Mouse (Mus musculus) ES-E14 (cell line): ENCODE measurements at regions not wholly inside any gene's neighbourhood (a gene's known extent, or its start where the extent isn't known, plus 50 kb on each side); places are given as distances from the start of the nearest gene placed in this dataset.

Experiments used
- CHD2 ChIP-seq: IDR thresholded peaks from 2 replicates; pipeline ENCODE4 v1.6.1; 2014; ENCODE audit warnings: mild to moderate bottlenecking, low read depth, low read length, inconsistent platforms
- HCFC1 ChIP-seq: IDR thresholded peaks from 2 replicates; pipeline ENCODE4 v1.6.1; 2012; ENCODE audit warnings: low read length, inconsistent platforms, borderline replicate concordance; ENCODE audit not compliant: insufficient read depth
- MAFK ChIP-seq: IDR thresholded peaks from 2 replicates; pipeline ENCODE4 v1.6.1; 2014; ENCODE audit warnings: mild to moderate bottlenecking, low read depth, low read length, inconsistent platforms; ENCODE audit not compliant: insufficient read depth
- ZC3H11A ChIP-seq: IDR thresholded peaks from 2 replicates; pipeline ENCODE4 v1.6.1; 2012; ENCODE audit warnings: low read depth, mild to moderate bottlenecking, inconsistent platforms, low read length, borderline replicate concordance
- ZNF384 ChIP-seq: IDR thresholded peaks from 2 replicates; pipeline ENCODE4 v1.6.1; 2012; ENCODE audit warnings: low read depth, low read length, inconsistent platforms

GRCm38 (mm10) chr16:29736211-29736610 lies 157.1 kb downstream of the Opa1 start:
- no peak for TF ChIP-seq ZC3H11A
- no peak for TF ChIP-seq HCFC1
- no peak for TF ChIP-seq MAFK
- no peak for TF ChIP-seq CHD2
- no peak for TF ChIP-seq ZNF384
